Mouse (Mus musculus) stomach, postnatal 0 days (tissue): ENCODE results near the gene Nbea.
A peak's percentile ranks its signal among the peaks of the same experiment; 100 is the strongest.

ENCODE experiments used
- CTCF ChIP-seq: IDR thresholded peaks from 2 replicates; pipeline ENCODE4 v1.5.1; 2016; ENCODE audit warnings: antibody characterized with exemption, low read depth, mild to moderate bottlenecking, moderate library complexity
- EP300 ChIP-seq: optimal IDR thresholded peaks from 2 replicates; pipeline ENCODE3; 2016; ENCODE audit warnings: antibody characterized with exemption

- peak; percentile 39; the same call in 1 of the 2 replicates for TF ChIP-seq CTCF
- TF ChIP-seq EP300, result no peak
Observed at GRCm38 (mm10) chr3:56126674-56127073, 56.8 kb downstream of the Nbea start.
